Mouse (Mus musculus): ENCODE data around the gene Ciao2a.

DNA sequence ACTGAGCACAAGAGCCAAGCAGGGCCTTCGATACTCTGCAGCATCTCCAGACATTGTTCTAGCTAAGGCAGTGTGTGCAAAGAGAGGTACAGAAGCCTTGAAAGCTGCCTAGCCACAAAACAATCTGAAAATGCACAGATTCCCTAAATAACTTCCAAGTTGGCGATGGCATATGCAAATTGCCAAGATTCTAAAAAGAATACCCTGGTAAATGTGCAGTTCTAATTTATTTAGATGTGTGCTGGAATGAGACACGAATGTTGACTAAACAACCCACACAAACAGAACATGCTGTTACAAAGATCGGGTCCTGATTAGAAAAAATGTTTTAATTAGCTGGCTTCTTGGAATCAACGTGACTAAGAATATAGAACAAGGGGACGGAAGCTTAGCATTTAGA is 23.7 kb upstream of the Ciao2a start:
- TF ChIP-seq POLR2A (IDR thresholded peaks at IDR 0.05; ENCODE audit: borderline replicate concordance, low read depth, low read length) = no peak
- no peak for TF ChIP-seq CTCF (IDR thresholded peaks at IDR 0.05; ENCODE audit: low read depth, low read length)
